Mouse (Mus musculus) limb, embryonic 10.5 days (tissue): ENCODE data around the gene Kcnj9. TPM values are rescaled to one million over a fixed set of nuclear protein-coding genes. Genes with fewer than 3 reads are reported as not detected.

ENCODE experiments used
- DNase-seq: peaks from one replicate; pipeline ENCODE4 v3.0.0-alpha.2; 2017; ENCODE audit warnings: low spot score
- H3K27ac ChIP-seq: fragments of 300-500 bp; sonication (generic); 2 replicates; pipeline ENCODE4 v1.5.1; 2016; ENCODE audit warnings: mild to moderate bottlenecking
- H3K27me3 ChIP-seq: fragments of 300-500 bp; sonication (generic); 2 replicates; pipeline ENCODE4 v1.6.1; 2016; ENCODE audit warnings: low read depth, mild to moderate bottlenecking; ENCODE audit not compliant: poor library complexity, severe bottlenecking
- H3K36me3 ChIP-seq: fragments of 300-500 bp; sonication (generic); 2 replicates; pipeline ENCODE4 v1.6.1; 2016; ENCODE audit warnings: mild to moderate bottlenecking, moderate library complexity
- H3K4me1 ChIP-seq: fragments of 300-500 bp; sonication (generic); 2 replicates; pipeline ENCODE4 v1.6.1; 2016
- H3K4me3 ChIP-seq: fragments of 300-500 bp; sonication (generic); 2 replicates; pipeline ENCODE4 v1.5.1; 2016; ENCODE audit warnings: mild to moderate bottlenecking, moderate library complexity
- H3K9me3 ChIP-seq: fragments of 300-500 bp; sonication (generic); replicated peaks from 2 replicates; pipeline ENCODE4 v1.6.1; 2016; ENCODE audit warnings: mild to moderate bottlenecking
- WGBS: fragments of 180-500 bp; shearing (Covaris S2); methylation state at CpG from one replicate; pipeline ENCODE4 v1.1.7; 2016; 5-methylcytosine and 5-hydroxymethylcytosine counted together
- polyA plus RNA-seq: library from polyadenylated mRNA; unstranded; fragments of >200 nt; fragmentation: Nextera tagmentation; extraction: Ambion mirVana; gene quantifications from 2 replicates; pipeline ENCODE4 v1.2.1, GENCODE M21; 2016

Kcnj9 gene
- 0.10 TPM in 1 of 2 replicates, not detected in the other for polyA plus RNA-seq

DNA sequence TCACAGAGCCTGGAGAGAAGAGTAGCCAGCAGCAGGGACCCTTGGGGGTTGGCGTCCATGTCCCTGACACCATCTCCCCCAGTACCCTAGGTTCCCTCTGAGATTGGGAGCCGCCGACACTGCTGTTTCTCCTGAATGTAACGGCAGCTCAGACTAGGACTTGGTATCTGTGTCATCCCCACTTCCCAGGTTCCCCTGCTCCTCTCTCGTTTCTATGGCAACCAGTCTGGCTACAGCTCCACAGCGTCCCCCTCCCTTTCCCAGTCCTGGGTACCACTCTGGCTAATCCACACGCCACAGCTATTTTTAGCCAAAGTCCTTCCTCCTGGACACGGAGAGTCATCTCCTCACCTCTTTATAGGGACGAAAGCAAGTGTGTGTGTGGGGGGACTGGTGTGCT is at the start of gene Kcnj9:
Gene Kcnj9, minus strand, starts transcription at position 188 of the 400 bp plus-strand sequence.
- Histone ChIP-seq H3K4me3 (no peak within 1 kb of the TSS), H3K27me3 (peaks cover 92% of the 10 kb centered on the region), H3K4me1 (peaks cover 9% of the 10 kb centered on the region), H3K27ac (no peak within 1 kb of the TSS), H3K9me3 (no peaks in the 10 kb centered on the region), H3K36me3 (no peaks in the 10 kb centered on the region)
- whole genome bisulfite sequencing: 43% methylated on average over 9 of the region's 9 CpGs
- peak; percentile 29 for DNase-seq

GRCm38 (mm10) chr1:172376758-172377458 is 47.8 kb upstream of the Kcnj9 start:
- Histone ChIP-seq H3K4me3 (peak overlapping the region; percentile 86), H3K9me3 (no peaks in the 10 kb centered on the region), H3K4me1 (peaks cover 15% of the 10 kb centered on the region), H3K36me3 (peaks cover 42% of the 10 kb centered on the region), H3K27ac (peak overlapping the region; percentile 86), H3K27me3 (no peaks in the 10 kb centered on the region)
- DNase-seq: no peak
- 3% methylated on average over 62 of the region's 62 CpGs for WGBS

GRCm38 (mm10) chr1:172376198-172376667 is 47.1 kb upstream of the Kcnj9 start, which contains the start of gene Pigm:
Gene Pigm, plus strand, starts transcription at chr1:172376546.
- Histone ChIP-seq H3K4me3 (peak within 1 kb of the TSS; percentile 86), H3K4me1 (peaks cover 15% of the 10 kb centered on the region), H3K27me3 (no peaks in the 10 kb centered on the region), H3K9me3 (no peaks in the 10 kb centered on the region), H3K27ac (peak within 1 kb of the TSS; percentile 86), H3K36me3 (peaks cover 35% of the 10 kb centered on the region)
- peak; percentile 98 for DNase-seq
- WGBS: under 1% methylated on average over 39 of the region's 39 CpGs

DNA sequence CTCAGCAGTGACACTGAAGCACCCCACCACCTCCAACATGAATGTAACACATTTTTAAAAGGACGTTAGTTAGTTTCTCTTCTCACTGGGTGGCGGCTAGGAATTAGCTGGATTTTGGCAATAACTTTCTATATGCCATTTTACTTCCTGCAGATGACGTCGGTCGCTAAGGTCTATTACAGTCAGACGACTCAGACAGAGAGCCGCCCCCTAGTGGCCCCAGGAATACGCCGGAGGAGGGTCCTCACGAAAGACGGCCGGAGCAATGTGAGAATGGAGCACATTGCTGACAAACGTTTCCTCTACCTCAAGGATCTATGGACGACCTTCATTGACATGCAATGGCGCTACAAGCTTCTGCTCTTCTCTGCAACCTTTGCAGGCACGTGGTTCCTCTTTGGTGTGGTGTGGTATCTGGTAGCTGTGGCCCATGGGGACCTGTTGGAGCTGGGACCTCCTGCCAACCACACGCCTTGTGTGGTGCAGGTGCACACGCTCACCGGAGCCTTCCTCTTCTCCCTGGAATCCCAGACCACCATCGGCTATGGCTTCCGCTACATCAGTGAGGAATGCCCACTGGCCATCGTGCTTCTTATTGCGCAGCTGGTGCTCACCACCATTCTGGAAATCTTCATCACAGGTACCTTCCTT is 39.8 kb upstream of the Kcnj9 start:
- Histone ChIP-seq H3K36me3 (no peaks in the 10 kb centered on the region), H3K9me3 (no peaks in the 10 kb centered on the region), H3K27ac (no peak overlapping the region), H3K4me1 (peaks cover 5% of the 10 kb centered on the region; the same call in 1 of the 2 replicates), H3K27me3 (peaks cover 15% of the 10 kb centered on the region), H3K4me3 (no peak overlapping the region)
- 28% methylated on average over 23 of the region's 23 CpGs for WGBS
- peak; percentile 80 for DNase-seq

- WGBS: 17% methylated on average over 6 of the region's 6 CpGs
- DNase-seq: no peak
- Histone ChIP-seq H3K4me3 (no peak overlapping the region), H3K27ac (no peak overlapping the region), H3K27me3 (peaks cover 9% of the 10 kb centered on the region), H3K4me1 (peaks cover 5% of the 10 kb centered on the region; the same call in 1 of the 2 replicates), H3K9me3 (no peaks in the 10 kb centered on the region), H3K36me3 (no peaks in the 10 kb centered on the region)
Observed at GRCm38 (mm10) chr1:172364684-172365083, 35.6 kb upstream of the Kcnj9 start.

GRCm38 (mm10) chr1:172358341-172358740 is 29.2 kb upstream of the Kcnj9 start:
- no peak for DNase-seq
- H3K36me3 ChIP-seq: no peaks in the 10 kb centered on the region
- WGBS: 86% methylated on average over 10 of the region's 10 CpGs
- no peaks in the 10 kb centered on the region for H3K9me3 ChIP-seq
- H3K27me3 ChIP-seq: peaks cover 20% of the 10 kb centered on the region; the same call in 1 of the 2 replicates
- peaks cover 2% of the 10 kb centered on the region; the same call in 1 of the 2 replicates for H3K4me1 ChIP-seq
- H3K4me3 ChIP-seq: no peak overlapping the region
- no peak overlapping the region for H3K27ac ChIP-seq

DNA sequence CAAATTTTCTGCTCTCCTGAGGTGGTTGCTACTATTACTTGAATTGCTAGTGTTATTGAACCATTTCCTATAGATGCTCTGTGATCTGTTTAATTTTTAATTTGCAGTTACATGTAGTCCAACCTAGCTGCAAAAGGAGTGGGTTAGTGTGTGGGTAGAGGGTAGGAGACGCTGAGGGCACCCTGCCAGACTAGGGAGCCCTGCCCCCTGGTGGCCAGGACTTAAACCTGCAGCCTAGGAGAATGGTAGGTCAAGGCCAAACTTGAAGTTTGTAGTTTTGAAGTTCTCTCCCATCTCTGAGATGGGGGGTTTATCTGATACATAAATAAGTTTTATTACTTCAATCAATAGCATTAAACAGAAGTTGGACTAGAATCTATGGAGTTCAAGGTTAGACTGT is 28.4 kb upstream of the Kcnj9 start:
- peaks cover 2% of the 10 kb centered on the region; the same call in 1 of the 2 replicates for H3K4me1 ChIP-seq
- no peaks in the 10 kb centered on the region for H3K9me3 ChIP-seq
- H3K4me3 ChIP-seq: no peak overlapping the region
- 5% methylated on average over 1 of the region's 1 CpGs for WGBS
- peak; percentile 59 for DNase-seq
- H3K27me3 ChIP-seq: peaks cover 27% of the 10 kb centered on the region; the same call in 1 of the 2 replicates
- H3K27ac ChIP-seq: no peak overlapping the region
- no peaks in the 10 kb centered on the region for H3K36me3 ChIP-seq

GRCm38 (mm10) chr1:172355336-172355735 is 26.2 kb upstream of the Kcnj9 start:
- Histone ChIP-seq H3K36me3 (no peaks in the 10 kb centered on the region), H3K4me1 (peaks cover 7% of the 10 kb centered on the region), H3K4me3 (no peak overlapping the region), H3K27ac (no peak overlapping the region), H3K9me3 (no peaks in the 10 kb centered on the region), H3K27me3 (peaks cover 47% of the 10 kb centered on the region)
- 64% methylated on average over 3 of the region's 3 CpGs for WGBS
- no peak for DNase-seq

DNA sequence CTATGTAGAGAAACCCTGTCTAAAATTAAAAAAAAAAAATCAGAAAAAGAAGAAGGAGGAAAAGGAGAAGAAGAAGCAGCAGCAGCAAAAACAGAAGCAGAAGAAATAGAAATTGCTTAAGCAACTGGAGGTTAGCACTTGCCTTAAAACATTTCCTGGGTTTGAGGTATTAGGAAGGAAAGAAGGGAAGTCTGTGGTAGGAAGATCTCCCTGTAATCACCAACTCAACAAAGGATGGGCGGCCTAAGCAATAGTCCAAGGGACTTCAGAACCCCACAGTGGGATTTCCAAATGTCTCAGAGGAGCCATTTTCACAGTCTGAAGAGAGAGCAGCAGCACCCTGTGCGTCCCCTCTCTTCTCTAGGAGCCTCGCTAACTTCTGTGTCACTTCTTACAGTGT is 23.3 kb upstream of the Kcnj9 start:
- no peaks in the 10 kb centered on the region for H3K36me3 ChIP-seq
- DNase-seq: no peak
- H3K4me3 ChIP-seq: no peak overlapping the region
- no peak overlapping the region for H3K27ac ChIP-seq
- peaks cover 64% of the 10 kb centered on the region for H3K27me3 ChIP-seq
- 87% methylated on average over 3 of the region's 3 CpGs for WGBS
- H3K4me1 ChIP-seq: peaks cover 16% of the 10 kb centered on the region
- no peaks in the 10 kb centered on the region for H3K9me3 ChIP-seq

DNA sequence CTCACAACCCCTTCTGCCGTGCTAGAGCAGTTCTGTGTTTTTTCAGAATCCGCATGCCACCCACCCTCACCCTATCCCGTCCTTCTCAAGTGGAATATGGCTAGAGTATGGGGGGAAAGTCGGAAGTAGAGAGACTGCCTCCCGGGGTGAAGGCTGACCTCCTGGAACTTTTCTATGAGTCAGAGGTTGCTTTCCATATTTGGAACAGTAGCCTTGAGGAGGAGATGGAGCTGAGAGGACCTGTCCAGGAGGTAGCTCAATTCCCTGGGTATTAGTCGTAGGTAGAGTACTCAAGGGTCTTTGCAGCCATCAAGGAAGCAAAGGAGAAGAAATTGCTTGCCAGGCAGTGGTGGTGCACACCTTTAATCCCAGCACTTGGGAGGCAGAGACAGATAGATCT is 22.9 kb upstream of the Kcnj9 start:
- no peak overlapping the region for H3K27ac ChIP-seq
- H3K4me1 ChIP-seq: peaks cover 16% of the 10 kb centered on the region
- H3K27me3 ChIP-seq: peaks cover 61% of the 10 kb centered on the region
- no peak for DNase-seq
- no peaks in the 10 kb centered on the region for H3K36me3 ChIP-seq
- H3K4me3 ChIP-seq: no peak overlapping the region
- no peaks in the 10 kb centered on the region for H3K9me3 ChIP-seq
- 85% methylated on average over 6 of the region's 6 CpGs for WGBS

DNA sequence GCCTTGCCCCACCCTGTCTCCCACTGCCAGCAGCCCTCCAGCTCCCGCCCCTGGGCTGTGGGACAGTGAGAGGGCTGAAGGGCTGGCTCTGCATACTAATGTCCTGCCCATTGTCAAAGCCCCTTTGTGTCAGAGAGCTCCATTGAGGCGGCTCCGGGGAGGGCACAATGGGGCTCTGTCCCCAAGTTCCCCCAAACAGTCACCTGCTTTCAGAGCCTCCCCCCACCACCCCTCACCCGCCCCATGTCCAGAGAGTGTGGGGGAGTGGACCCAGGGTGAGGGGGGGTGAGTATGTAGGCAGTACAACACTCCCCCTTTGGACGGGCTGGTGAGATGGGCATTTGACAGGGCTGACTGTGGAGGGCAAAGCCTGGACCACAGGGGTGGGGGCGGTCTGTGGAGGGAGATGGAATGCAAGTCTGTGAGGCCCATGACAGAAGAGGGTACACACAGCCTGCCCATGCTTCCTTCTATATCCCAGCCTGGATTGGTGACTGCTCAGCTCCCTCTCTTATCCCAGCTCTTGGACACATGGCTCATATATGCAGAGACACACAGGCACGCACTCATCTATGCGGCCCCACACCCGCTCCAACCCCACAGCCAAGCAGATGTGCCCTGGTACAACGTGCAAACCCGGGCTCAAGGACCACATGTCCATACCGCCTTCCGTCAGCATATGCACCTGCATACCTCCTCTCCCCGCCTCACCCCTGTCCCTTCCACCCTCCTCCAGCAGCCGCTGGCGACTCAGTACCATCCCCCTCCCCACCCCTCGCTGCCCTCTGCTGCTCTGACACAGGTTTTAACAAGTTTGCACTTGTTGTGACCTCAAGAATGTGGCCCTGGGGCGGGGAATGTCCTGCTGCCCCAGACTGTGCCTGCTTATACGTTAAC is 21.0 kb upstream of the Kcnj9 start:
- DNase-seq: peak; percentile 65
- 19% methylated on average over 19 of the region's 19 CpGs for WGBS
- Histone ChIP-seq H3K4me3 (no peak overlapping the region), H3K27me3 (peaks cover 55% of the 10 kb centered on the region), H3K27ac (peak overlapping the region; percentile 67; the same call in 1 of the 2 replicates), H3K36me3 (no peaks in the 10 kb centered on the region), H3K4me1 (peaks cover 14% of the 10 kb centered on the region), H3K9me3 (no peaks in the 10 kb centered on the region)

- no peaks in the 10 kb centered on the region for H3K36me3 ChIP-seq
- WGBS: 59% methylated on average over 5 of the region's 5 CpGs
- H3K4me3 ChIP-seq: no peak overlapping the region
- no peak for DNase-seq
- H3K27ac ChIP-seq: peak overlapping the region; percentile 67; the same call in 1 of the 2 replicates
- peaks cover 14% of the 10 kb centered on the region for H3K4me1 ChIP-seq
- peaks cover 49% of the 10 kb centered on the region for H3K27me3 ChIP-seq
- H3K9me3 ChIP-seq: no peaks in the 10 kb centered on the region
Observed at GRCm38 (mm10) chr1:172349504-172349903, 20.4 kb upstream of the Kcnj9 start.
